Mouse (Mus musculus) ES-Bruce4 (cell line): ENCODE results near the gene Dpep3. TPM values are rescaled to one million over a fixed set of nuclear protein-coding genes. Genes with fewer than 3 reads are reported as not detected.
A peak's percentile ranks its signal among the peaks of the same experiment; 100 is the strongest.

Source experiments
- H3K27ac ChIP-seq: 2 replicates; pipeline ENCODE4 v1.5.1; 2012; ENCODE audit warnings: low read length, inconsistent platforms; ENCODE audit not compliant: insufficient read depth
- H3K27me3 ChIP-seq: 2 replicates; pipeline ENCODE4 v1.6.1; 2012; ENCODE audit warnings: mild to moderate bottlenecking, low read length, inconsistent platforms; ENCODE audit not compliant: control insufficient read depth, poor library complexity, insufficient read depth, severe bottlenecking
- H3K36me3 ChIP-seq: 2 replicates; pipeline ENCODE4 v1.6.1; 2012; ENCODE audit warnings: inconsistent platforms, mild to moderate bottlenecking, low read length, moderate library complexity; ENCODE audit not compliant: control insufficient read depth, poor library complexity, insufficient read depth, severe bottlenecking
- H3K4me1 ChIP-seq: one replicate; pipeline ENCODE4 v1.8.1; 2011; ENCODE audit warnings: low read length; ENCODE audit not compliant: control insufficient read depth, insufficient read depth
- H3K4me3 ChIP-seq: 2 replicates; pipeline ENCODE4 v1.5.1; 2011; ENCODE audit warnings: low read depth, mild to moderate bottlenecking, low read length
- H3K9ac ChIP-seq: 2 replicates; pipeline ENCODE4 v1.6.1; 2012; ENCODE audit warnings: low read depth, mild to moderate bottlenecking, inconsistent platforms; ENCODE audit not compliant: poor library complexity, severe bottlenecking
- H3K9me3 ChIP-seq: replicated peaks from 2 replicates; pipeline ENCODE4 v1.6.1; 2012; ENCODE audit warnings: mild to moderate bottlenecking, low read length, inconsistent platforms; ENCODE audit not compliant: control insufficient read depth, poor library complexity, insufficient read depth, severe bottlenecking
- CTCF ChIP-seq: IDR thresholded peaks from one replicate; pipeline ENCODE4 v1.8.1; 2011; ENCODE audit warnings: low read depth, low read length
- EP300 ChIP-seq: IDR thresholded peaks from 2 replicates; pipeline ENCODE4 v1.6.1; 2011; ENCODE audit warnings: low read depth, low read length; ENCODE audit not compliant: insufficient read depth
- POLR2A ChIP-seq: IDR thresholded peaks from one replicate; pipeline ENCODE4 v1.8.1; 2011; ENCODE audit warnings: low read length; ENCODE audit not compliant: insufficient read depth
- polyA plus RNA-seq: library from polyadenylated mRNA; stranded (reverse); fragments of >200 nt; gene quantifications from 2 replicates; pipeline ENCODE4 v1.2.4, GENCODE M21; 2011; ENCODE audit warnings: low read depth; ENCODE audit not compliant: missing spikeins, insufficient read depth, insufficient read length

The Dpep3 gene
- polyA plus RNA-seq, 1 experiment: 0.48 TPM

DNA sequence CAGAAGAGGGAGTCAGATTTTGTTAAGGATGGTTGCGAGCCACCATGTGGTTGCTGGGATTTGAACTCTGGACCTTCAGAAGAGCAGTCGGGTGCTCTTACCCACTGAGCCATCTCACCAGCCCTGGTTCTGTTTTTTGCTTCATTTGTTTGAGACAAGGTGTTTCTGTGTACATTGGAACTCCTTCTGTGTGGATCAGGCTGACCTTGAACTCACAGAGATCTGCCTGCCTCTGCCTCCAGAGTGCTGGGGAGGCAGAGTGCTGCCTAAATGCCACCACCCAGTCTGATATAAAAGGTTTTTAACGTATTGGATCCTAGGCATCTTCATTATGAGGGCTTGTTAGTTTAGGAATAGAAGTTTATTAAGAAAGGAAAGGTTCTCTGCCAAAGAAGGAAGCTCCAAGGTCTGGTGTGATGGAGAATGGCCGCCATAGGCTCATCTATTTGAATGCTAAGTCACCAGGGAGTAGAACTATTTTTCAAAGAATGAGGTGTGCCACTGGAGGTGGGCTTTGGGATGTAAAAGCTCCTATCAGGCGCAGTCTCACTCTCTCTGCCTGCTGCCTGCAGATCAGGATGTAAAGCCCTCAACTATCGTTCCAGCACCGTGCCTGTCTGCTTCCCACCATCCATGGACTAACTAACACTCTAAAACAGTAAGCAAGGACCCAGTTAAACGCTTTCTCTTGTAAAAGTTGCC, 8.1 kb downstream of the Dpep3 start:
- no peaks in the 10 kb centered on the region for H3K27me3 ChIP-seq
- no peaks in the 10 kb centered on the region for H3K9me3 ChIP-seq
- peak overlapping the region; percentile 2; the same call in 1 of the 2 replicates for H3K4me3 ChIP-seq
- peaks cover 9% of the 10 kb centered on the region for H3K4me1 ChIP-seq
- TF ChIP-seq CTCF: no peak
- no peak for TF ChIP-seq EP300
- no peak for TF ChIP-seq POLR2A
- H3K27ac ChIP-seq: peak overlapping the region; percentile 85
- H3K36me3 ChIP-seq: no peaks in the 10 kb centered on the region; the same call in 1 of the 2 replicates
- H3K9ac ChIP-seq: peak overlapping the region; percentile 30; the same call in 1 of the 2 replicates

- H3K9me3 ChIP-seq: no peaks in the 10 kb centered on the region
Observed at GRCm38 (mm10) chr8:105969367-105969766, 9.9 kb downstream of the Dpep3 start.

GRCm38 (mm10) chr8:105966692-105967311, 12.4 kb downstream of the Dpep3 start:
- TF ChIP-seq CTCF (no peak), POLR2A (no peak), EP300 (peak; percentile 91)
- Histone ChIP-seq H3K27me3 (no peaks in the 10 kb centered on the region), H3K36me3 (no peaks in the 10 kb centered on the region), H3K9ac (peak overlapping the region; percentile 89), H3K4me1 (peaks cover 7% of the 10 kb centered on the region), H3K27ac (peak overlapping the region; percentile 92), H3K4me3 (peak overlapping the region; percentile 69), H3K9me3 (no peaks in the 10 kb centered on the region)

More at GRCm38 (mm10) chr8:105969367-105969766, 9.9 kb downstream of the Dpep3 start:
- no peak overlapping the region for H3K9ac ChIP-seq
- H3K36me3 ChIP-seq: no peaks in the 10 kb centered on the region
- H3K27ac ChIP-seq: no peak overlapping the region
- no peaks in the 10 kb centered on the region for H3K27me3 ChIP-seq
- TF ChIP-seq CTCF (no peak), EP300 (no peak), POLR2A (no peak)
- H3K4me1 ChIP-seq: peaks cover 4% of the 10 kb centered on the region
- H3K4me3 ChIP-seq: no peak overlapping the region

GRCm38 (mm10) chr8:105965905-105966341, 13.3 kb downstream of the Dpep3 start, which contains the start of gene Slc12a4:
TSS of gene Slc12a4 (minus strand) at chr8:105966097.
- peaks cover 10% of the 10 kb centered on the region for H3K4me1 ChIP-seq
- peak within 1 kb of the TSS; percentile 89 for H3K9ac ChIP-seq
- no peaks in the 10 kb centered on the region for H3K27me3 ChIP-seq
- no peaks in the 10 kb centered on the region for H3K9me3 ChIP-seq
- peak within 1 kb of the TSS; percentile 92 for H3K27ac ChIP-seq
- peak within 1 kb of the TSS; percentile 73 for H3K4me3 ChIP-seq
- no peaks in the 10 kb centered on the region for H3K36me3 ChIP-seq
- TF ChIP-seq EP300 (0 out of 2 replicates have a peak, but pooled peaks have one; percentile 27), CTCF (no peak), POLR2A (peak; percentile 7)

GRCm38 (mm10) chr8:105965266-105965904, 13.8 kb downstream of the Dpep3 start:
- H3K4me1 ChIP-seq: peaks cover 10% of the 10 kb centered on the region
- TF ChIP-seq EP300: no peak
- H3K9me3 ChIP-seq: no peaks in the 10 kb centered on the region
- peak overlapping the region; percentile 73 for H3K4me3 ChIP-seq
- H3K27ac ChIP-seq: peak overlapping the region; percentile 24; the same call in 1 of the 2 replicates
- no peaks in the 10 kb centered on the region for H3K27me3 ChIP-seq
- H3K36me3 ChIP-seq: no peaks in the 10 kb centered on the region
- H3K9ac ChIP-seq: peak overlapping the region; percentile 89
